Mouse (Mus musculus) adrenal gland, adult 2 months (tissue): ENCODE results near the gene Wfdc21. TPM values are rescaled to one million over a fixed set of nuclear protein-coding genes. Genes with fewer than 3 reads are reported as not detected.

Experiments used
- DNase-seq: peaks from one replicate; pipeline ENCODE4 v3.0.0; 2021
- long read RNA-seq: library from polyadenylated mRNA; stranded (forward); transcript quantifications from one replicate; pipeline ENCODE4 v2.0.0, GENCODE M21; 2021
- polyA plus RNA-seq: library from polyadenylated mRNA; depleted of rRNA; stranded (reverse); fragments of >200 nt; gene quantifications from 2 replicates; pipeline ENCODE4 v1.2.3, GENCODE M21; 2012; rRNA removed
- total RNA-seq, 2 experiments: library from RNA; stranded (reverse); gene quantifications; 2 replicates each; pipeline ENCODE4 v1.2.3; 2021

The Wfdc21 gene
- 1 to 10 TPM in 1 of 2 experiments, not detected in 1; 1.0 TPM for total RNA-seq
- polyA plus RNA-seq = 5.2 and 5.8 TPM in 2 replicates
- long read RNA-seq = 0 reads

DNA sequence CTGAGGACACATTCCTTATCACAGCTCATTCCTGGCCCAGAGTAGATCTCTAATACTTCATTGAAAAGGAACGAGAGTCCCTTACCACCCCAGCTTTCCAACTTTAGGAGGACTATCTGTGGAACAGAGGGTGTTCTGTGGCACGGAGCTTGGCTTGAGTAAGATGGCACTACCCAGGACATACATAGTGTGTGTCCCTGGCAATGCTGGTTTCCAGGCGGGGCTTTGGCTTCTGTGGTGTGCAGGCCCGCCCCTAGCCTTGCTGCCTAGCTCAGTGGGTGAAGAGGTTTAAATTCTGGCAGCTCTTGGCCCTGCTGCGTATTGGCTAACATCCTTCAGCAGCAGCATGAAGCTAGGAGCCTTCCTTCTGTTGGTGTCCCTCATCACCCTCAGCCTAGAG, at the start of gene Wfdc21:
Gene Wfdc21 (plus strand): TSS at position 260 of the 400 bp plus-strand sequence.
- no peak for DNase-seq

GRCm38 (mm10) chr11:83703705-83704104, 43.0 kb upstream of the Wfdc21 start, which contains the start of gene Wfdc17:
Wfdc17 (plus strand) TSS chr11:83703991.
- no peak for DNase-seq

DNA sequence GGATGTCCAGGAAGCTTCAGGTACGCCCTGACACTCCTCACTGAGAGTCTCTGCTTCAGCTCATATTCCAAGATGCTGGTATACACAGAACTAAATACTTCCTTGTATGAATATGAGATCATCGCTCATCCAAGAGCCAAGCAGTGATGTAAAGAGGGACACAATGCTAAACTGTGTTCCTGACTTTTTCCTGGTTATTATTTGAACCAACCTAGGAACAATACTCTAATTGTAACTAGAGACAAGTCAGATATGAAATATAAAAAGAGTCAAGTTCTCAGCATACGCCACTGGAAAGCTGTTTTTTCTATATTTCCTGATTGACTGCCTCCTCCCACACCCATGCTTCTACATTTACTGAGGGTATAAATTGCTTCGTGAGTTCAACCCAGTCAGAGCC, 38.0 kb upstream of the Wfdc21 start, which contains the start of gene Wfdc18:
Gene Wfdc18 (plus strand): TSS at position 301 of the 400 bp plus-strand sequence.
- DNase-seq = no peak

GRCm38 (mm10) chr11:83709683-83710082, 37.1 kb upstream of the Wfdc21 start:
- no peak for DNase-seq

GRCm38 (mm10) chr11:83712671-83713070, 34.1 kb upstream of the Wfdc21 start:
- no peak for DNase-seq

- no peak for DNase-seq
Measured at GRCm38 (mm10) chr11:83713925-83714324, 32.8 kb upstream of the Wfdc21 start.

GRCm38 (mm10) chr11:83717042-83717665, 29.6 kb upstream of the Wfdc21 start:
- peak; percentile 61 for DNase-seq

DNA sequence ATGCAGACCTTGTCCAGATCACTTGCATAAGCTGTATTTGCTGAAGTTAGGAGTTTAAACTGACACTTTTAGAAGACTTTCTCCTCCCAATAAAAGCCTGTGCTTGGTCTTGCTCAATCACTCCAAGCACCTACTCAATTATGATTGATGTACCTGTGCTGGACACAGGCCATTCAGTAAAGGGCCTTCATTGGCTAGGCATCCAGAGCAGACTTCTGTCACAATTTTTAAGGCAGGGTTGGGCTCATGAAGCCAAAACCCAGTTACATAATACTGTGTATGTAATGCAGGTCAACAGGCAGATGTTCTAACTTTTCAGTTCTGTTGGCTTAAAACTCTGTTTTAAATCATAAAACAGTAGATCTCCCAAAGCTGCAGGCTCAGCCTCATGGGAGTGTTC, 26.0 kb upstream of the Wfdc21 start:
- no peak for DNase-seq

- peak; percentile 15 for DNase-seq
Measured at GRCm38 (mm10) chr11:83728757-83729432, 17.8 kb upstream of the Wfdc21 start.

GRCm38 (mm10) chr11:83731116-83731515, 15.6 kb upstream of the Wfdc21 start:
- DNase-seq = no peak

DNA sequence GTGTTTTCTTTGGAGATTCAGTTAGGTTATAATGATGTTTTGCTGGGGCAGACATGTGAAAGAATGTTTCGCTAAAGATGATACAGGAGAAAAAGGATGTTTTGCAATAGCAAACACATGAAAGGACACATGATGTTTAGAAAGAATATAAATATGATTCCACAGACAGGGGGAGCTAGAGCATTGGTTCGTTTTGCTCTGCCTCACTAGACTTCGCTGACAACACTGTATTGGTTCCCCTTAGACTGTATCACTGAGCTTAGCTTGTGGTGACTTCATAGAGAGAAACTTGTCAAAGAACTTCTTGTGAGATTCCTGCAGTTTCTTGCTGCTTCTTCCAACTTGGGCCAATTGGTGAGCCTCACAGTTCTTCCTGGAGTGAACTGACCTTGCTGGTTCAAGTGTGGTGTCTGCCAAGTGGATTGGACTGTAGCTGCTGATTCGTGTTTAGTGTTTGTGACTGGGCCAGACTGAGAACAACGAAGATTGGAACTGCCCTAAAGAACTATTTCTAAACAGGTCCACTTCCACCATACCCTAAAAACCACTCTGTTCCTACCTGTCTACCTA, 13.6 kb upstream of the Wfdc21 start:
- no peak for DNase-seq

DNA sequence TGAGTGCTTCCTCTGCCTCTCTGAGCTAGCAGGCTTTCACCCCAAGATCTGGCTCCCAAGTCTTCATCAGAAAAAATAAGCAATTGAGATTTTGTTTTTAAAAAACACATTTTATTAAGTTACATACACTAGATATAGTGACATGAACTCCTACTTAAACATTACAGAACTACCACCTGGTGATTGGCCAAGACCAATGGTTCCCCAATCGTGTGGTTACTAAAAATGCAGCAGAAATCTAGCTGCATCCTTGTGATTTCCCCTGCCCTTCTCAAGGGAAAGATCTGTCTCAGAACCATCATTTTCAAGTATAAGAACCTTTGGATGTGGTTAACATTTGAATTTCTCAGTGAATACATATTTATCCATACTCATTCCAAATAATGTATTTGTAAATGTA, 12.5 kb upstream of the Wfdc21 start:
- DNase-seq = no peak

GRCm38 (mm10) chr11:83735881-83736280, 10.9 kb upstream of the Wfdc21 start:
- no peak for DNase-seq

GRCm38 (mm10) chr11:83737109-83737558, 9.6 kb upstream of the Wfdc21 start:
- no peak for DNase-seq

DNA sequence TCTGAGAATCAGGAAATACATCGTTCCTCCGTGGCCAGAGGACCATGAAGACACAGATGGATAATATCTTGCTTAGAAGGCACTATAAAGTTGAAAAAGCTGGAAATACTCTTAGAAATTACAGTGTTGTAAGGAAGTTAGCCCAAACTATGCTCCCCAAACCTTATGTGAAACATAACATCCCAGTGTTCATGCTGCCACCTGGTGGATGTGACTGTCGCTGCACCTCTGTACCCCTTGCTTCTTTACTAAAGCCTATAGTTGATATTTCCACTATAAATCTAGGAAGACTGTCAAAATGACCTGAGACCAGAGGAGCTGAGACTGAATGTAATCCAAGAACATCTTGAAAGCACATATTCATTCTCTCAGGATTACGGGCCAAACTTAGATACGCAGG, 7.5 kb upstream of the Wfdc21 start:
- peak; percentile 62 for DNase-seq

- no peak for DNase-seq
Measured at GRCm38 (mm10) chr11:83740443-83740991, 6.2 kb upstream of the Wfdc21 start.

- no peak for DNase-seq
Measured at GRCm38 (mm10) chr11:83741841-83742240, 4.9 kb upstream of the Wfdc21 start.

GRCm38 (mm10) chr11:83742731-83743355, 3.9 kb upstream of the Wfdc21 start:
- DNase-seq = no peak

DNA sequence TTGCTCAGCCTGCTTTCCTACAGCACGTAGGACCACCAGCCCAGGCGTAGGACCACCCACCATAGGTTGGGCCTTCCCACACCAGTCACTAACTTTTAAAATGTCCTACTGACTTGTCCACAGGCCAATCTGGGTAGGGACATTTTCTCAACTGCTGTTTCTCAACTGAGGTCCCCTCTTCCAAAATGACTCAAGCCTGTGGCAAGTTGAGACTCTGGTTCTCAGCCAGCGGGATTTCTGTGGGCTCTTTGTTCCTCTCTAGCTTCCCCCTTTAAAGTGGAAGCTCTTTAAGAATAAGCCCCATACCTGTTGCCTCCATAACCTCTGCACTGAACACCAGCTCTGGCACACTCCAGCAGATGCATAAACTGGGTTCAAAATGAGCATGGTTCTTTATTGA, 3.2 kb upstream of the Wfdc21 start:
- no peak for DNase-seq

- no peak for DNase-seq
Measured at GRCm38 (mm10) chr11:83746152-83746551, 588 bp upstream of the Wfdc21 start.

- no peak for DNase-seq
Measured at GRCm38 (mm10) chr11:83747376-83748265, 881 bp downstream of the Wfdc21 start.
